Mouse (Mus musculus): ENCODE measurements at regions not wholly inside any gene's neighbourhood (a gene's known extent, or its start where the extent isn't known, plus 50 kb on each side); places are given as distances from the start of the nearest gene placed in this dataset.

GRCm38 (mm10) chr14:46014090-46014489, 356.1 kb upstream of the Ddhd1 start:
- Histone ChIP-seq H3K9me3 (replicated peaks; ENCODE audit: insufficient read depth, low read length) (no peaks in the 10 kb centered on the region), H3K27ac (ENCODE audit: control insufficient read depth, low read depth, low read length) (no peak overlapping the region), H3K79me2 (ENCODE audit: control insufficient read depth, insufficient read depth, low read length, poor library complexity) (no peaks in the 10 kb centered on the region), H3K36me3 (ENCODE audit: control insufficient read depth in 1 of 2, insufficient read depth in 2 of 2, low read length in 2 of 2) (no peaks in the 10 kb centered on the region), H3K4me3 (ENCODE audit: control insufficient read depth in 1 of 2, insufficient read depth in 1 of 2, low read depth in 2 of 2, low read length in 2 of 2) (no peak overlapping the region), H3K27me3 (ENCODE audit: control insufficient read depth in 1 of 2, insufficient read depth in 2 of 2, low read length in 2 of 2) (no peaks in the 10 kb centered on the region), H3K9ac (ENCODE audit: control insufficient read depth, low read depth, low read length, poor library complexity, severe bottlenecking) (no peak overlapping the region), H3K4me1 (ENCODE audit: control insufficient read depth in 1 of 2, insufficient read depth in 2 of 2, low read length in 2 of 2) (no peaks in the 10 kb centered on the region)
- TF ChIP-seq ZKSCAN1 (IDR thresholded peaks at IDR 0.05; ENCODE audit: low read depth, low read length) (no peak), GABPA (IDR thresholded peaks at IDR 0.05; ENCODE audit: low read depth, low read length) (no peak), POLR2AphosphoS2 (IDR thresholded peaks at IDR 0.05; ENCODE audit: low read length) (no peak), MYB (IDR thresholded peaks at IDR 0.05; ENCODE audit: low read depth, low read length) (no peak), NRF1 (IDR thresholded peaks at IDR 0.05; ENCODE audit: insufficient read depth, low read depth, low read length, poor library complexity, severe bottlenecking) (no peak), ZNF384 (IDR thresholded peaks at IDR 0.05; ENCODE audit: low read depth, low read length) (no peak), MYC (IDR thresholded peaks at IDR 0.05; ENCODE audit: low read depth, low read length) (no peak), HCFC1 (IDR thresholded peaks at IDR 0.05; ENCODE audit: low read depth, low read length) (no peak), UBTF (IDR thresholded peaks at IDR 0.05; ENCODE audit: borderline replicate concordance, insufficient read depth, low read depth, low read length) (no peak), ETS1 (IDR thresholded peaks at IDR 0.05; ENCODE audit: low read depth, low read length) (no peak), MXI1 (IDR thresholded peaks at IDR 0.05; ENCODE audit: low read depth, low read length) (no peak)
- DNase-seq (ENCODE audit: low read depth, low spot score) = no peak

DNA sequence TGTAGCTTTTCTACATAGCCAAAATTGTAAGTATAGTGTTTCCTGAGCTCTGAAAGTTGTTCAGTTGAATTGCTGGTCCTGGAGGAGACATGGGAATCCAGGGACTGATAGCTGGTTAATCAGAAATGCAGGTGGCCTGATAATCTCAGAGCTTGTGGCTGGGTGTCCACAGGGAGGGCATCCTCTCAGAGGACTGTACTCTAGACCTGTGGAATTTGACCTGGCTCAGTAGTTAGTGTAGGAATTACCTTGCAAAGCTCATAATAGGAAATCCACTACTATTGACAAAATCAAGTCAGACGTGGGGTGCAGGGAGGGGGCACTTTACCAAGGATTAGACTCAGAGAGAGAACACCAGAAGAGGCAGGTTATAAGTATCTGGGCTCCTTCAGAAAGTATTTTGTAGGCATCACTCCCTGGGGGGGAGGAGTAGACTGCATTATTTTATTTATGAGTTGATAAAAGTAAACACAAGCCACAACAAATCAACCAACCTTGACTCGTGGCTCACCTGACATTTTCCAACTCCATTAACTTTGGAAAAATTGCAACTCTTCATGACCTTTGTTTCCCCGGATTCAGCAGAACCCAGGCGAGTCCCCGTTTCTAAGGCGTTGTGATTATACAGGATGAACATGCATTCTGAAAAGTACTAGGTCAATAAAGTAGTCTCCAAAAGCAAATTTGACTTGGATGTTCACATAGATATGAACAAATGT, 357.9 kb upstream of the Ddhd1 start:
- Histone ChIP-seq H3K27me3 (ENCODE audit: control insufficient read depth in 1 of 2, insufficient read depth in 2 of 2, low read length in 2 of 2) (no peaks in the 10 kb centered on the region), H3K4me1 (ENCODE audit: control insufficient read depth in 1 of 2, insufficient read depth in 2 of 2, low read length in 2 of 2) (no peaks in the 10 kb centered on the region), H3K27ac (ENCODE audit: control insufficient read depth, low read depth, low read length) (no peak overlapping the region), H3K79me2 (ENCODE audit: control insufficient read depth, insufficient read depth, low read length, poor library complexity) (no peaks in the 10 kb centered on the region), H3K4me3 (ENCODE audit: control insufficient read depth in 1 of 2, insufficient read depth in 1 of 2, low read depth in 2 of 2, low read length in 2 of 2) (no peak overlapping the region), H3K36me3 (ENCODE audit: control insufficient read depth in 1 of 2, insufficient read depth in 2 of 2, low read length in 2 of 2) (no peaks in the 10 kb centered on the region), H3K9ac (ENCODE audit: control insufficient read depth, low read depth, low read length, poor library complexity, severe bottlenecking) (no peak overlapping the region), H3K9me3 (replicated peaks; ENCODE audit: insufficient read depth, low read length) (no peaks in the 10 kb centered on the region)
- DNase-seq (ENCODE audit: low read depth, low spot score) = no peak
- TF ChIP-seq MAZ (IDR thresholded peaks at IDR 0.05; ENCODE audit: low read depth, low read length) (no peak), POLR2AphosphoS2 (IDR thresholded peaks at IDR 0.05; ENCODE audit: low read length) (no peak), NELFE (IDR thresholded peaks at IDR 0.05; ENCODE audit: low read depth, low read length) (no peak), SIN3A (IDR thresholded peaks at IDR 0.05; ENCODE audit: low read length) (no peak), HCFC1 (IDR thresholded peaks at IDR 0.05; ENCODE audit: low read depth, low read length) (no peak), ZKSCAN1 (IDR thresholded peaks at IDR 0.05; ENCODE audit: low read depth, low read length) (no peak), GATA1 (IDR thresholded peaks at IDR 0.05; ENCODE audit: low read depth, low read length) (no peak), KAT2A (conservative IDR thresholded peaks at IDR 0.05; ENCODE audit: low read depth, low read length) (no peak), E2F4 (IDR thresholded peaks at IDR 0.05; ENCODE audit: borderline replicate concordance, low read depth, low read length) (no peak), POLR2A (IDR thresholded peaks at IDR 0.05; ENCODE audit: control insufficient read depth in 1 of 2, insufficient read depth in 1 of 2, low read depth in 1 of 2, low read length in 2 of 2, poor library complexity in 1 of 2) (no peak), ELF1 (IDR thresholded peaks at IDR 0.05; ENCODE audit: low read depth, low read length) (no peak), UBTF (IDR thresholded peaks at IDR 0.05; ENCODE audit: borderline replicate concordance, insufficient read depth, low read depth, low read length) (no peak), MAFK (IDR thresholded peaks at IDR 0.05; ENCODE audit: borderline replicate concordance, low read depth, low read length) (no peak), MYB (IDR thresholded peaks at IDR 0.05; ENCODE audit: low read depth, low read length) (no peak), CHD2 (IDR thresholded peaks at IDR 0.05; ENCODE audit: low read length) (no peak)

All from MEL (cell line).